Mouse (Mus musculus) kidney, adult 2 months (tissue): ENCODE data around the gene Ephx1.

Source experiments
- CTCF ChIP-seq: fragments of 200-500 bp; conservative IDR thresholded peaks from 2 replicates; pipeline ENCODE4 v1.5.1; 2011; ENCODE audit warnings: low read depth, mild to moderate bottlenecking, control low read depth, low read length, moderate library complexity, mixed read lengths; ENCODE audit not compliant: insufficient read depth, insufficient read length
- POLR2A ChIP-seq: fragments of 200-500 bp; IDR thresholded peaks from one replicate; pipeline ENCODE4 v1.6.1; 2011; ENCODE audit warnings: low read depth, low read length, control low read depth

DNA sequence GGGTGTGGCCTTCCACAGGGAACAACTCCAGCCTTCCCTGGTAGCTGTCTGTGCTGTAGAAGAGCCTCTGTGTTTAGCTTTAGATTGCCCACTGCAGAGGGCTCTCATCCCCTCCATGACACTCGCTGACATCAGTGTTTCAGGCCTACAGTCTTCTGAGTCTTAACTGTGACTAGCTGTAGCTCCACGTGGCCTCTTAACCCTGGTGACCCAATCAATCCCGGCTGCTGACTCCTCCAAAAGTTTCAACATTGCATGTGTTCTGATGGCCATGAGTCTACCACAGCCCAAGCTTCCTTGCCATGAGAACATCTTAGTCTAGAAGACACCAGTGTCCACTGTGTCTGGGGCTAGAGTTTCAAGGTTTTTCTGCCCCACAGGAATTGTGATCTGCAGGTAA is 30.0 kb downstream of the Ephx1 start:
- no peak for TF ChIP-seq CTCF
- TF ChIP-seq POLR2A: no peak
